Mouse (Mus musculus) megakaryocyte, embryonic 14.5 days (primary cell): ENCODE data around the gene Cdk14.

ENCODE experiments used
- FLI1 ChIP-seq: IDR thresholded peaks from 2 replicates; pipeline ENCODE4 v1.6.1; 2012; ENCODE audit warnings: low read length, inconsistent platforms, mixed read lengths
- GATA1 ChIP-seq: IDR thresholded peaks from 3 replicates; pipeline ENCODE4 v1.6.1; 2012; ENCODE audit warnings: mixed read lengths, low read length, inconsistent platforms, borderline replicate concordance

GRCm38 (mm10) chr5:4891862-4892704 is 528.0 kb downstream of the Cdk14 start:
- TF ChIP-seq GATA1 (no peak), FLI1 (no peak)
